Mouse (Mus musculus): ENCODE results near the gene Gm37240. TPM values are rescaled to one million over a fixed set of nuclear protein-coding genes. Genes with fewer than 3 reads are reported as not detected.

The Gm37240 gene
- polyA plus RNA-seq, 1 experiment from 2014 or later, result 2.2 TPM

GRCm38 (mm10) chr3:85005257-85005656 is 882.1 kb downstream of the Gm37240 start:
- 88% methylated on average over 2 of the region's 2 CpGs for WGBS
- Histone ChIP-seq H3K4me3 (ENCODE audit: low read depth, low read length) (no peak overlapping the region), H3K36me3 (ENCODE audit: control insufficient read depth, insufficient read depth, low read length) (no peaks in the 10 kb centered on the region), H3K27me3 (ENCODE audit: control insufficient read depth, insufficient read depth, low read length) (no peaks in the 10 kb centered on the region), H3K4me2 (ENCODE audit: low read depth, severe bottlenecking) (no peak overlapping the region), H3K4me1 (ENCODE audit: control insufficient read depth, insufficient read depth, low read length) (no peaks in the 10 kb centered on the region), H3K27ac (replicated peaks; ENCODE audit: low read depth, low read length) (no peak overlapping the region), H3K9ac (ENCODE audit: low read length) (no peak overlapping the region), H3K9me3 (ENCODE audit: control insufficient read depth, low read length) (no peaks in the 10 kb centered on the region)
- DNase-seq (ENCODE audit: low spot score) (no peak), ATAC-seq (ENCODE audit: insufficient number of reproducible peaks, low FRiP score, low TSS enrichment, low read depth) (no peak)

- 90% methylated on average over 4 of the region's 4 CpGs for WGBS
Measured at GRCm38 (mm10) chr3:84988880-84989279, 898.4 kb downstream of the Gm37240 start.

GRCm38 (mm10) chr3:84985121-84985625 is 902.1 kb downstream of the Gm37240 start:
- no peak for ATAC-seq (ENCODE audit: insufficient number of reproducible peaks, low FRiP score, low TSS enrichment, low read depth)

More at GRCm38 (mm10) chr3:84988880-84989279, 898.4 kb downstream of the Gm37240 start:
- H3K9me3 ChIP-seq (ENCODE audit: control insufficient read depth, low read length), result no peaks in the 10 kb centered on the region
- no peaks in the 10 kb centered on the region for H3K36me3 ChIP-seq (ENCODE audit: control insufficient read depth, insufficient read depth, low read length)
- no peak overlapping the region for H3K4me3 ChIP-seq (ENCODE audit: low read depth, low read length)
- H3K9ac ChIP-seq (ENCODE audit: low read length), result no peak overlapping the region
- H3K4me1 ChIP-seq (ENCODE audit: control insufficient read depth, insufficient read depth, low read length), result no peaks in the 10 kb centered on the region
- ATAC-seq (ENCODE audit: insufficient number of reproducible peaks, low FRiP score, low TSS enrichment, low read depth), result no peak
- no peak overlapping the region for H3K4me2 ChIP-seq (ENCODE audit: low read depth, severe bottlenecking)
- DNase-seq (ENCODE audit: low spot score), result no peak
- no peak overlapping the region for H3K27ac ChIP-seq (replicated peaks; ENCODE audit: low read depth, low read length)
- no peaks in the 10 kb centered on the region for H3K27me3 ChIP-seq (ENCODE audit: control insufficient read depth, insufficient read depth, low read length)

GRCm38 (mm10) chr3:84982688-84983087 is 904.6 kb downstream of the Gm37240 start:
- H3K9me3 ChIP-seq (ENCODE audit: control insufficient read depth, low read length), result no peaks in the 10 kb centered on the region
- WGBS, result 70% methylated on average over 4 of the region's 4 CpGs
- no peak overlapping the region for H3K9ac ChIP-seq (ENCODE audit: low read length)
- no peak overlapping the region for H3K27ac ChIP-seq (replicated peaks; ENCODE audit: low read depth, low read length)
- H3K4me3 ChIP-seq (ENCODE audit: low read depth, low read length), result no peak overlapping the region
- ATAC-seq (ENCODE audit: insufficient number of reproducible peaks, low FRiP score, low TSS enrichment, low read depth) (no peak), DNase-seq (ENCODE audit: low spot score) (no peak)
- no peaks in the 10 kb centered on the region for H3K4me1 ChIP-seq (ENCODE audit: control insufficient read depth, insufficient read depth, low read length)
- no peaks in the 10 kb centered on the region for H3K36me3 ChIP-seq (ENCODE audit: control insufficient read depth, insufficient read depth, low read length)
- H3K4me2 ChIP-seq (ENCODE audit: low read depth, severe bottlenecking), result no peak overlapping the region
- no peaks in the 10 kb centered on the region for H3K27me3 ChIP-seq (ENCODE audit: control insufficient read depth, insufficient read depth, low read length)

More at GRCm38 (mm10) chr3:84985121-84985625, 902.1 kb downstream of the Gm37240 start:
- no peaks in the 10 kb centered on the region for H3K4me1 ChIP-seq (ENCODE audit: control insufficient read depth, insufficient read depth, low read length)
- no peaks in the 10 kb centered on the region for H3K36me3 ChIP-seq (ENCODE audit: control insufficient read depth, insufficient read depth, low read length)
- H3K9ac ChIP-seq (ENCODE audit: low read length), result no peak overlapping the region
- DNase-seq (ENCODE audit: low spot score), result no peak
- no peaks in the 10 kb centered on the region for H3K27me3 ChIP-seq (ENCODE audit: control insufficient read depth, insufficient read depth, low read length)
- H3K4me2 ChIP-seq (ENCODE audit: low read depth, severe bottlenecking), result no peak overlapping the region
- WGBS, result 87% methylated on average over 8 of the region's 8 CpGs
- H3K9me3 ChIP-seq (ENCODE audit: control insufficient read depth, low read length), result no peaks in the 10 kb centered on the region
- no peak overlapping the region for H3K27ac ChIP-seq (replicated peaks; ENCODE audit: low read depth, low read length)
- no peak overlapping the region for H3K4me3 ChIP-seq (ENCODE audit: low read depth, low read length)

- Histone ChIP-seq H3K4me1 (ENCODE audit: control insufficient read depth, insufficient read depth, low read length) (no peaks in the 10 kb centered on the region), H3K27ac (replicated peaks; ENCODE audit: low read depth, low read length) (no peak overlapping the region), H3K4me2 (ENCODE audit: low read depth, severe bottlenecking) (no peak overlapping the region), H3K9me3 (ENCODE audit: control insufficient read depth, low read length) (no peaks in the 10 kb centered on the region), H3K36me3 (ENCODE audit: control insufficient read depth, insufficient read depth, low read length) (no peaks in the 10 kb centered on the region), H3K27me3 (ENCODE audit: control insufficient read depth, insufficient read depth, low read length) (no peaks in the 10 kb centered on the region), H3K4me3 (ENCODE audit: low read depth, low read length) (no peak overlapping the region), H3K9ac (ENCODE audit: low read length) (no peak overlapping the region)
- DNase-seq (ENCODE audit: low spot score) (no peak), ATAC-seq (ENCODE audit: insufficient number of reproducible peaks, low FRiP score, low TSS enrichment, low read depth) (no peak)
- 98% methylated on average over 2 of the region's 2 CpGs for WGBS
Measured at GRCm38 (mm10) chr3:84980158-84980557, 907.2 kb downstream of the Gm37240 start.

- 91% methylated on average over 11 of the region's 11 CpGs for WGBS
- no peak overlapping the region for H3K27ac ChIP-seq (replicated peaks; ENCODE audit: low read depth, low read length)
- H3K36me3 ChIP-seq (ENCODE audit: control insufficient read depth, insufficient read depth, low read length), result no peaks in the 10 kb centered on the region
- H3K9ac ChIP-seq (ENCODE audit: low read length), result no peak overlapping the region
- ATAC-seq (ENCODE audit: insufficient number of reproducible peaks, low FRiP score, low TSS enrichment, low read depth), result no peak
- H3K4me2 ChIP-seq (ENCODE audit: low read depth, severe bottlenecking), result no peak overlapping the region
- H3K9me3 ChIP-seq (ENCODE audit: control insufficient read depth, low read length), result no peaks in the 10 kb centered on the region
- no peaks in the 10 kb centered on the region for H3K27me3 ChIP-seq (ENCODE audit: control insufficient read depth, insufficient read depth, low read length)
- DNase-seq (ENCODE audit: low spot score), result no peak
- no peak overlapping the region for H3K4me3 ChIP-seq (ENCODE audit: low read depth, low read length)
- no peaks in the 10 kb centered on the region for H3K4me1 ChIP-seq (ENCODE audit: control insufficient read depth, insufficient read depth, low read length)
Measured at GRCm38 (mm10) chr3:84978676-84979075, 908.6 kb downstream of the Gm37240 start.

GRCm38 (mm10) chr3:84974193-84974592 is 913.1 kb downstream of the Gm37240 start:
- Histone ChIP-seq H3K4me2 (ENCODE audit: low read depth, severe bottlenecking) (no peak overlapping the region), H3K36me3 (ENCODE audit: control insufficient read depth, insufficient read depth, low read length) (no peaks in the 10 kb centered on the region), H3K9me3 (ENCODE audit: control insufficient read depth, low read length) (no peaks in the 10 kb centered on the region), H3K27ac (replicated peaks; ENCODE audit: low read depth, low read length) (no peak overlapping the region), H3K4me3 (ENCODE audit: low read depth, low read length) (no peak overlapping the region), H3K27me3 (ENCODE audit: control insufficient read depth, insufficient read depth, low read length) (no peaks in the 10 kb centered on the region), H3K9ac (ENCODE audit: low read length) (no peak overlapping the region), H3K4me1 (ENCODE audit: control insufficient read depth, insufficient read depth, low read length) (no peaks in the 10 kb centered on the region)
- no peak for ATAC-seq (ENCODE audit: insufficient number of reproducible peaks, low FRiP score, low TSS enrichment, low read depth)
- no peak for DNase-seq (ENCODE audit: low spot score)
- 95% methylated on average over 9 of the region's 9 CpGs for WGBS

GRCm38 (mm10) chr3:84972881-84973280 is 914.4 kb downstream of the Gm37240 start:
- ATAC-seq (ENCODE audit: insufficient number of reproducible peaks, low FRiP score, low TSS enrichment, low read depth), result no peak
- H3K36me3 ChIP-seq (ENCODE audit: control insufficient read depth, insufficient read depth, low read length), result no peaks in the 10 kb centered on the region

GRCm38 (mm10) chr3:84971561-84971960 is 915.8 kb downstream of the Gm37240 start:
- WGBS, result 81% methylated on average over 5 of the region's 5 CpGs
- no peak overlapping the region for H3K27ac ChIP-seq (replicated peaks; ENCODE audit: low read depth, low read length)

More at GRCm38 (mm10) chr3:84972881-84973280, 914.4 kb downstream of the Gm37240 start:
- Histone ChIP-seq H3K27me3 (ENCODE audit: control insufficient read depth, insufficient read depth, low read length) (no peaks in the 10 kb centered on the region), H3K27ac (replicated peaks; ENCODE audit: low read depth, low read length) (no peak overlapping the region), H3K9ac (ENCODE audit: low read length) (no peak overlapping the region), H3K9me3 (ENCODE audit: control insufficient read depth, low read length) (no peaks in the 10 kb centered on the region), H3K4me3 (ENCODE audit: low read depth, low read length) (no peak overlapping the region), H3K4me1 (ENCODE audit: control insufficient read depth, insufficient read depth, low read length) (no peaks in the 10 kb centered on the region), H3K4me2 (ENCODE audit: low read depth, severe bottlenecking) (no peak overlapping the region)
- 93% methylated on average over 2 of the region's 2 CpGs for WGBS
- DNase-seq (ENCODE audit: low spot score), result peak; percentile 1

More at GRCm38 (mm10) chr3:84971561-84971960, 915.8 kb downstream of the Gm37240 start:
- no peaks in the 10 kb centered on the region for H3K9me3 ChIP-seq (ENCODE audit: control insufficient read depth, low read length)
- H3K4me1 ChIP-seq (ENCODE audit: control insufficient read depth, insufficient read depth, low read length), result no peaks in the 10 kb centered on the region
- no peaks in the 10 kb centered on the region for H3K36me3 ChIP-seq (ENCODE audit: control insufficient read depth, insufficient read depth, low read length)
- H3K4me2 ChIP-seq (ENCODE audit: low read depth, severe bottlenecking), result no peak overlapping the region
- ATAC-seq (ENCODE audit: insufficient number of reproducible peaks, low FRiP score, low TSS enrichment, low read depth) (no peak), DNase-seq (ENCODE audit: low spot score) (peak; percentile 15)
- H3K27me3 ChIP-seq (ENCODE audit: control insufficient read depth, insufficient read depth, low read length), result no peaks in the 10 kb centered on the region
- no peak overlapping the region for H3K4me3 ChIP-seq (ENCODE audit: low read depth, low read length)
- H3K9ac ChIP-seq (ENCODE audit: low read length), result no peak overlapping the region

All from limb, embryonic 11.5 days (tissue).